Mouse (Mus musculus) adrenal gland, postnatal 25 days (tissue): Measurements from ENCODE around the gene Prim2. TPM values are rescaled to one million over a fixed set of nuclear protein-coding genes. Genes with fewer than 3 reads are reported as not detected.
A peak's percentile ranks its signal among the peaks of the same experiment; 100 is the strongest.

ENCODE experiments used
- DNase-seq: peaks from one replicate; pipeline ENCODE4 v3.0.0; 2021; ENCODE audit warnings: mixed read lengths
- long read RNA-seq: library from polyadenylated mRNA; stranded (forward); transcript quantifications from one replicate; pipeline ENCODE4 v2.0.0, GENCODE M21; 2021
- total RNA-seq: library from RNA; stranded (reverse); gene quantifications from 2 replicates; pipeline ENCODE4 v1.2.3, GENCODE M21; 2021

Prim2 gene
- total RNA-seq: 7.4 and 8.0 TPM in 2 replicates
- long read RNA-seq, partial matches to known transcripts: 0 of 3 reads
- long read RNA-seq, other reads (novel, unspliced or antisense): 1 of 3 reads

DNA sequence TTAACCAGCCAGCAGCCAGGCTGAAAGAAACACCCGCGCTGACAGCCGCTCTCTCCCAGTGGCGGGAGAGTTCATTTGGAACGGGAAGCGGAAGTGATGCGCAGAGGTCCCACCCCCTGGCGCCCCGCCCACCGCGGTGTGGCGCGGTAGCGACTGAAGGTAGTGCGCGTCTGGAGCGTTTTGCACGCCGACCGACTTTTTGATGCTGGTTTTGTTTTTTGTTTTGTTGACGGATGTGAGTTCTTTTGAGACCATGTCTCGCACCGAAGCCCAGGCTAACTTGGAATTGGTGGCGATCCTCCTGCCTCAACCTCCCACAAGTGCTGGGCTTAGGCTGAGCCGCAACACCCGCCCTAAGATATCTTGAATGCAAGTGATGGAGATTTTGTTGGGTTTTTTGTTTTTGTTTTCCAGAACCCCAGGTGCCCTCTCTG lies at the start of gene Prim2:
Prim2 (minus strand) TSS at position 88 of the 434 bp plus-strand sequence.
- peak; percentile 93 for DNase-seq

DNA sequence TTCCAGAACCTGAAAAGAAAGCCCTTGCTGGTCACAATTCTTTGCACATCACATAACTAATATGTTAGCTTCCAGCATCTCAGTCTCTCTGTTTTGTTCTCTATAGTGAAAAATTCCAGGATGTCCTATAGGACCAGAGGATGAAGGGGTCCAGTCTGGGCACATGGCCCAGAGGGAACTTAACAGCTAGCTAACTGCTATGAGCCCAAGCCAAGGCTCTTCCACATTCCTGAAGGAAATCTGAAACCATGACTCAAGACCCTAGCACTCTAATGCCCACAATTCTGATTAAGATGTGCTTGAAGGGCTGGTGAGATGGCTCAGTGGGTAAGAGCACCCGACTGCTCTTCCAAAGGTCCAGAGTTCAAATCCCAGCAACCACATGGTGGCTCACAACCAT lies 48.0 kb upstream of the Prim2 start:
- no peak for DNase-seq

DNA sequence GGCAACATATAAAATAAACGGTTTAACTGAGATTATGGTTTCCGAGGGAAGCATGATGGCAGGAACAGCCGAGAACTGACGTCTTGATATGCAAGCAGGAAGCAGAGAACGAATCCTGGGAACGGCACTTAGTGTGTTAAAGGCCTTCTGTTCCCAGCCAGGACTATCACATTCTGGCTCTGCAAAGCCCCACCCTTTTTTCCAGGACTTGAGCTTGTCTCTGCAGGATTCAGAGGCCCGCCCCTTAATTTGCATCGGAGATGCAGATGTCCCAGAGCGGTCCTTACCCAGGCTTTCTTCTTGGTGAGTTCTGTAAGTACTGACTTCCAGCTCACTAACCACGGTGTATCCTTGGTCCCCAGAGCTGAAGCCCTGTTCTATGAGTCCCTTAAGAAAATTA lies 45.2 kb upstream of the Prim2 start:
- DNase-seq: no peak

DNA sequence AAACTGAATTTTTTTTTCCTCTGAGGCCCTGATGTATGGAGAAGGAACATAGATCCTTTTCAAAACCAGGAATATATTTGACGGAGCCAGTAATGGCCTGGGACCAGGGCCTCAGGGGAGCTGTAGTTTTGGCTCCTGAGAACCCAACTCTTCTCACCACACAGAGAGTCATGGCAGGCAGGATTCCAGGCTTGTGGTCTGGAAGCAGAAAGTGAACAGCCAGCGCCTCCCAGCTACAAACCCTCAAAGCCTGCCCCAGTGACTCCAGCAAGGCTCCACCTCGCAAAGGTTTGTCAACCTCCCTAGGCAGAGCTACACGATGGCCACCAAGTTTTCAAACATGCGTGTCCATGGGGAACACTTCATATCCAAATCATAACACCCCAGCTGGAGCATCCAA lies 42.4 kb upstream of the Prim2 start:
- no peak for DNase-seq

DNA sequence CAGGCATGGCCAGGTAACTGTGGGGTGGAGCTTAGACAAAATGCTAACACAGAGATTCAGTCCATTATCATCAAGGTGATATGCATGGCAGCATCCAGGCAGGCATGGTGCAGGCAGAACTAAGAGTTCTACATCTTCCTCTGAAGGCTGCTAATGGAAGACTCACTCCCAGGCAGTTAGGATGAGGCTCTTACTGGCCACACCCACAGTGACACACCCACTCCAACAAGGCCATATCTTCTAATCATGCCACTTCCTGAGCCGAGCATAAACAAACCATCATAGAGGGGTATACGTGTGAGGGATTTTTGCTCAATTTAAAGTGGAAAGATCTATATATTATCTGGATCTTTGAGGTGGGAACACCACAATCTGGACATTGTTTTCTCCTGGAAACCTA lies 40.0 kb upstream of the Prim2 start:
- no peak for DNase-seq

DNA sequence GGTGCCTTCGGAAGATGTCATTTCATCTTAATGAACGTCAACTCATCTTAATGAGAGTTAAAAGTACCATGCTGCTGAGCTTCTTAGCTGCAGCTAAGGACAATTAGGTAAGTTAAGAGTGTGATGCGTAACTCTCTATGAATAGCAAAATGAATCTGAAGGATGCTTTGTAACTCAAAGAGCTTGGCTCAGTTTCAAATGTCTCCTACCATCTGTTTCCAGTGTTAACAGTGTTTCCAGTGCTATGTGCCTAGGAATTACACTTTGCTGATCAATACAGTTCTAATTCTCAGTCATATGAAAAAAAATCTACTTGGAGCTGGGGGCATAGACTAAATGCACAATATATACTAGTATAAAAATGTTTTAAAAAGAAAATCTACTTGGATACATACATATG lies 31.6 kb upstream of the Prim2 start:
- no peak for DNase-seq

DNA sequence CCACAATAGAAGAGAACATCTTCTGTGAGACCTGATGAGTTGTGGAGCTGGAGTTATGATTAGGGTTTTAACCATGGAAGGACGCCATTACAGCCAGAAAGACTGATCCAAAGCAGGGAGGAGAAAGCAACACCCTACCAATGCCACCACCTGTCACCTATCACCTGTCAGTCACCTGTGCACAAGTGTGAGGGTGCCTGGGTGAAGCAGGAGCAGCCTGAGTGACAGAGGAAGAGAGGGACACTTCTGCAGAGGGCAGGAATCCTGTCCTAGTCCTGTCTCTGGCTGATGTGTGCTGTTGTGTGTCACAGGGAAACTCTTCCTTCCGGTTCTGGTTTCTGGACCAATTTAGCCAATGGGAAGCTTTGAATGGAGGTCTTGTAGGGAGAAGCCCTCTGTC lies 26.4 kb upstream of the Prim2 start:
- no peak for DNase-seq

DNA sequence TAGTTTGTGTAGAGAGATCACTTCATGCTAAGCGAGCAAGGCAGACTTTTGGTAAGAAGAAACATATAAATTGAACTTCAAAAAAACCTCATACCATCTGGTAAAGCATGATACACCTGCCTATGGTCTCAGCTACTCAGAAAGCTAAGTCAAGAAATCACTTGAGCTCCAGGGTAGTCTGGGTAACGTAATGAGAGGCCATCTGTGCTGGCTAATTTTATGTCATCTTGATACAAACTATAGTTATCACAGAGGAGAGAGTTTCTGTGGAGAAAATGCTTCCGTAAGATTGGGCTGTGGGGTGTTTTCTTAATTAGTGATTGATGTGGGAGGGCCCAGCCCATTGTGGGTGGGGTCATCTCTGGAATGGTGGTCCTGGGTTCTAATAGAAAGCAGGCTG lies 24.3 kb upstream of the Prim2 start:
- DNase-seq: no peak

DNA sequence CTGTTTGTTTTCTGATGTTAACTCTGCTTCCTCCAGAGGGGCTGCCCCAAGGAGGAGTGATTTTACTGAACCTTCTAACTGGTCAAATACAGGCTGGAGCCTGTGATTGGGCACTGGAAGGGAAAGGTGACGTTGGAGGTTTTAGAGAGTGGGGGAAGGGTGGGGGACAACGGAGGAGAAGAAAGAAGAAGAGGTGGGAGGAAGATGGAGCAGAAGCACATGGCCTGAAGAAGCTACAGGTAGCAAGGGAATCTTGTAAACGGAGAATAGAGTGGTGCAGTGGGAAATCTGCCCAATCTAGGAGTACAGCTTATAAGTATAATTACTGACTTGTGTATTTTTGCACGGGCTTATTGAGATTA lies 20.5 kb upstream of the Prim2 start:
- no peak for DNase-seq

DNA sequence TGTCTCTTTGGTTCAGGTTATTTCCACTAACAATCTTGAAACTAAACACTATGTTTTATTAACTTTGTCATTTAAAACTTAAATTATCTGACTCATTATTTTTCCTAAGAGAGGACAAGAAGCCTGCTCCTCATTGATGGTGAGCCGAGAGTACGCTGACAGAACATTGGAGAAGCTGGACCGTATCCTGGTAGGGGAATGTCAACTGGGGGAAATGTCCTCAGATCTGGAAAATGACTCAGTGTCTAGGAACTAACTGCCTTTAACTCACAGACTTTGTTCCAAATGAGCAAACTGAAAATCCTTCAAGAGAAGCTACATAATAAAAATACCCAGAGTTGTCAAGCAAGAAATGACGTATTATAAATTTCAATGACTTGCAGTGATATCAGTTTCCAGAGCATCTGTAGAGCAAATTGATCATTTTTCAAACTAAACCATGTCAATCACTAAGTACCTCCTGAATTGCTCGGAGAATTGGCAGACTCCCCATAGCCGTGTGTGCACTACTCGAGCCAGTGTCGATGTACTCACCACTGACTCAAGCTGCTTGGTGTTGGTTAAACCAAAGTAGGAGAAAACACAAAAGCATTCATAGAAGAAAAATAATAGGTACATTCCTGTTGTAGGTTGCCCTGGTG lies 20.0 kb upstream of the Prim2 start:
- DNase-seq: no peak

DNA sequence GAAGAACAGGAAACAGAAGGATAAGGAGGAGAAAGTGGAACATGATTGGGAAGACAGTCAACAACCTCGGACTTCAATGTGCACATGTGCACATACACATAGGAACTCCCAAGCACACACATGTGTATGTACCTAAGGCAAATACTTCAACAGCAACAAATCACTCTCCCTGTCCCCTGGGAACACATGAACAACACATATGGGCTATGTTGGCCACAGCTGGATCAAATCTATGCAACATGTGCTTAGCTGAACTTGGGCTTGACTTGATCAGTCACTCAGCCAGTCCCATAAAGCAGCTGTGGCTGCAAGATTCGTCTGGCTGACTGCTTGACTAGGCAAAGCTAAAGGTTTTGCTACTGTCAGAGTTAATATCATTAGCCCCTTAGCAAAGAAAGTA lies 19.2 kb upstream of the Prim2 start:
- no peak for DNase-seq

DNA sequence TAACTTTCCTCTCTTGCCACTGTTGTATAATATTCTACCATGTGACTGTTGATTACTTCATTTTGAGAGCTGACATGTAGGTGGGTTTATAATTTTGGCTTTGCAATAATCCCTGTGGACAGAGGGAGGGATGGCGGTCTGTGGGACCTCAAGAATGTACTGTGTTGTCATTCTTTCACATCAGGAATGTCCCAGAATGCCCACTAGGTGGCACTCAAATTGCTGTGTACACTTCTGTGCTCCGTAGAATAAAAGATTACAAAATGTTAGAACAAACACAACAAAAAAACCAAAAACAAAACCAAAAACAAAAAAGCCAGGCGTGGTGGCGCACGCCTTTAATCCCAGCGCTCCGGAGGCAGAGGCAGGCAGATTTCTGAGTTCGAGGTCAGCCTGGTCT lies 14.9 kb upstream of the Prim2 start:
- DNase-seq: peak; percentile 10

DNA sequence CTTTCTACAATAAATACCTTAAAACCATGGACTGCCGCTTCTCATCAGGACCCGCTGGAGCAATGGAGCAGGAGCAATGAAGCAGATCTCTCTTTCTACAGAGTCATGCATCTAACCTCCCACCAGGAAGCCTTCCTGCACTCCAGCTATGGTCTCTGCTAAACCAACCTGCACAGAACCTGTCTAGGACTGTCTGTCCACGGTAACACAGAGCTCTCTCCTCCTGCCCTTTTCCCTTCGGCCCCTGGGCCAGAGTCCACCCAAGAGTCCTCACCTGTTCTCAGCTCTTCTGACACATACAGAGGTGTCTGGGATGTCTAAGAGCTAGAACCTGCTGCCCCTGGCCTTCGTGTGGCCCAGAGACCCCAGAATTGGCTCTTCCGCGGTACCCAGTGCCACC lies 11.3 kb upstream of the Prim2 start:
- no peak for DNase-seq

DNA sequence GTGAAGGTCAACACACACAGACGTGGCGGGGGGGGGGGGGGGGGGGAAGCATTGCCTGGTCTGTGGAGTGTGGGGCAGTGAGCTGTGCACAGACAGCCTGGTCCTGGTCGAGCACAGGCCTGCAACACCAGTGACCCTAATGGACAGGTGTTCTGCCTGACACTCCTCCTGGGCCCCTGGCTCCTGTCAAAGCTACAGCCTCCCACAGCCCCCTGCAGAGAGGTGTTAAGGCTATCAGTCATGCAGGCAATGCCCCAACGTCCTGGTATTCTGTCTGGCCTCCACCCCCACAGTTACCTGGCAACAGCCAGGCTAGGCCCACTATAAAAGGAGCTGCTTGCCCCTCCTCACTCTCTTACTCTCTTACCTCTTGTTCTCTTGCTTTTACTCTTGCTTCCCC lies 10.8 kb upstream of the Prim2 start:
- DNase-seq: no peak

DNA sequence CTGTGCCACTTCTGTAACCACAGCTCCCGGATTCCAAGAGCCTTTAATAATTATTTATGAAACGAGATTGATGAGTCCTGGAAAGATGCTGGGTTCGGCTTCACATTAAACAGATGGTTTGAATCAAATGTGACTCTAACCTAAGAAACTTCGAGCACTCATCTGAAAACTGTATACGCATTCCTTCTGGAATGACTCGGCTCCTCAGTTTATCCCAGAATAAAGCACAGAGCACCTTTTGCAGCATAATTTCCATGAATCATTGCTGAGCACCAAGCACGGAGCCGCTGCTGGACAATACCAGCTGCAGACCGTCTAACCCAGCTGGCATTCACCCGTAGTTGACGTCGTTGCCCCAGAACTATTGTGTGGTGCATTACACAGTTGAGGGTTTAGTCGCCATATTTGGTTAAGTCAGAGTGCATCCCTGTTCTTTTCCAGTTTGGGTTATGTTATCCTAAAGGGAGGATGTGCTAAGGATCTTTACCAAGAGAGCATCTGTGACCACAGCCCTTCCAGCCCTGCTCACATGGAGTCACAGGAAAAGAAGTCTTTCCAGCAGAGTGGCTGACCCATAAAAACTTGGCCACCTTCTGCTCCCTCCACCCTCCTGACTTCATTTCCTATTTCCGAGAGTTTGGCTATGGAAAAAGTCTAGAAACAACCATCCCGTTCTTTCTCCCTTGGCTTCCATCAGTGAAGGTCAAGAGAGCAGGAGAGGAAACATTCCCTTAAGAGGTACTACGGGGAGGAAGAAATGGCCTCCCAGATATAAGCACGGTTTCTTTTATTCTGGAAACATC lies 3.8 kb upstream of the Prim2 start:
- no peak for DNase-seq

DNA sequence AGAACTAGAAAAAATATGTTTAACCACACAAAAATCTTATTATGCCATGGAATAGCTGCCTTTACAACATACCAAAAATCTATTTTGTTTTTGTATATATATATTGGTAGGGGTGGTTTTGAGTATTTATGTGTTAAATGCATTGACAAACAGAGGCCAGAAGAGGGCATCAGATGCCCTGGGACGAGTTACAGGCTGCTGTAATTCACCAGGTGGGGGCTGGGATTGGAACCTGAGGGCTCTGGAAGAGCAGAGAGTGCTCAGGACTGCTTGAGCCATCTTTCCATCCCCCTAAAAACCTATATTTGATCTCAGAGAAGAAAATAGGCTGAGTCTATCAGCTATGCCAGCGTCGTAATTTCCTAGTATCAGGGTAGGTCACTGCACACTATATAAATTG lies 2.9 kb upstream of the Prim2 start:
- no peak for DNase-seq

DNA sequence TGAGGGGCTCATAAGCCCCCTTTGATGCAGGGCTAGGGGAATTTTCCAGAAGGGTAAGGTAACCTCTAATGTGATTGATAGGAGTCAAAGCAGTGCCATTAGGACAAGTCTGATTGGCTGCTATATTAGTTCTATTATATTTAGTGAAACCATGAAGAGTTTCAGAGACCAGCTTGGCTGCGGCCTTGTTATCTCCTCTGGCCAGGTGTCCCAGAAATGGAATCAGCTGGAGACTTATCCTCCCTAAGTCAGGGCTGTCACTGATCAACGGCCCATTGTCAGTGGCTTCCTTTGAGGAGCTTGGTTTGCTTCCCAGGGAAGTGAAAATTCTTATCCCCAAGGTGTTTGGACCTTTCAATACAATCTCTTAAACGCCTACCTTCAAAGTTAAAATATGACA lies 2.5 kb upstream of the Prim2 start:
- no peak for DNase-seq

DNA sequence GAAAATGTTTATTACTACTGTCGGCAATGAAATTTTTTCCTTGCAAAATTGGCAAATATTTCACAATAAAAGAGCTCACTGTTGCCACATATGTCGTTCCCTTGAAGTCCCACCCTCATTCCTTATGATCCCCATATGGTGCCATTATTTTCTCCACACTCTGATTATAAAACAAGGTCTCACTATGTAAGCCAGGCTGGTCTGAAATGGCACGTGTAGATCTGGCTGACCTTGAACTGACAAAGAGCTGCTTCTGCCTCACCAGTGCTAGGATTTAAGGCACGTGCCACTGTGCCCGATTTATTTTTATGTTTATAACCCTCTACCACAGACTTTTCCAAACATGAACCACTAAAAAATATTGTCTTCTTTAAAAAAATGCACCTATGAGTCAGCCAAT lies 1.8 kb upstream of the Prim2 start:
- no peak for DNase-seq

DNA sequence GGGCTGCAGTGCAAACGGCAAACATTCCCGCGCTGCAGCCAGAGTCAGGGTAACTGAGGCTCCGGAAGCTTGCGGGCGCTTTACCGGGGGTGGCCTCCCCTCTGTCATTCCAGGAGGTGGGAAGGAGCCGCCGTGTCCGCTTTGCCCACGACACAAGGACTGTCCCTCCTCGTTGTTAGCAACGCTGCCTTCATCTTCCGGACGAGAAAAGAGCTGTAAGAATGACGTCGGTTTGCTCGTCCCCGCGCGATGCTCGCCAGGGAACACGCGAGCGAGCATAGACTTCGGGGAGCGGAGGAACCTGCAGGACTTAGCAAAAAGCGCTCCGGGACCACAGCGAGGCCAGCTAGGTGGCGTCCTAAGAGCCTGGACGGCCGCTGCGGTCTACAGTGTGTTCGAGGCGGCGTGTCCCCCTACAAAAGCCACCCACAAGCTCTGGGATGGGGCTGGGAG lies 595 bp upstream of the Prim2 start:
- peak; percentile 60 for DNase-seq

DNA sequence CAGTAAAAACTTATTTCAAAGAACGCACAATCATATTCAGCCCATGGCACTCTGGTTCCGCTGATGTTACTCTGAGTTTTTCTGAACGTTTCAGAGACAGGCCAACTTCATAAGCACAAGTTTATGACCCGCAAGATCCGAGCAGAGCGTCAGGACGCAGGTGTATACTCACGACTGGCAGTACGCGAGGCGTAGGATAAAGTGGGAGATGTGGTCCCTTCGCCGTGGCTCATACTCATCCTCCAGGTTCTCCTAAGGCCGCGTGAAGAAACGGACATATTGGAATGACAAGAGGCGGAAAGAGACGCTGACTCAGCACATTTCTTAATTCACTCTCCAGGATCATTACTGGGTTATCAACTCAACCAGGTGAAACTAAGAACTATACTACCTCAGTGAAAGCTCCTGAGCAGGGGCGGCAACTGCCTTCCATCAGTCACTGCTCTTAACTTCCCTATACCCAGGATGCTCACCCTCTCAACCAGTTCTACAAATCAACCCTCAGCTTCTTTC lies 5.9 kb downstream of the Prim2 start:
- no peak for DNase-seq

DNA sequence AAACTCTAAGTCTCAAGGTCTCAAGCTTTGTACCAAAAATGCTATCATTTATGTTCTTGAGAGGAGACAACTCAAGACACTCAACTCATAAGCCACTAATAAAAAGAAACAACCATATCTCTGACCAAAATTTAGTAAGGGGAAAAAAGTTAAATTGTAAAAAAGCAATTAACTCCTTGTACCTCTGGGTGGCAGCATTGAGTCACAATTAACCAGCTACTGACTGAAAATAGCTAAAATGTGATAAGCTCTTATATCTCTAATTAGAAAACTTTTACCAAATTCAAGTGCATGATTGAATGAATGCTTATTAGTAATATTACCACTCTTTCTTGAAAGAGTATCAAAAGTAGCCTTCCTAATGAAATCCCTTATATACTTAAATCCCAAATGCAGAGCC lies 6.4 kb downstream of the Prim2 start:
- DNase-seq: no peak

DNA sequence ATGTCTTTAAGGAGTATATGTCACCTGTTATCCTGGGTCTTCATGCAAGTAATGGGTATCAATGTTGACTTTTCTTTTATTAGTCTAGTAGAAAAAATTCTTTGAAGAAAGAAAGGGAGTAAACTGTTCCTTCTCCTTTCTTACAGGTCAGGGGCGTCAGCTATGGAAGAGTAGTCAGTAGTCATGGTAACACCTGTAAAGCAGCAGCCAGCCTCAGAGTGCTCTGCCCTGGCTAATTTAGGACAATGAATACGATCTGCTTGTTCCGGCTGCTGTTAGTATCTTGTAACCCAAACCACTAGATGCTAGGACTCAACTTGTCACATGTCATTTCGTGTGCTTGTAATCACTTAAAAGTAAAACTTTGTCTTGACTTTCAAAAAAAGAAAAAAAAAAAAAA lies 11.3 kb downstream of the Prim2 start:
- DNase-seq: no peak

DNA sequence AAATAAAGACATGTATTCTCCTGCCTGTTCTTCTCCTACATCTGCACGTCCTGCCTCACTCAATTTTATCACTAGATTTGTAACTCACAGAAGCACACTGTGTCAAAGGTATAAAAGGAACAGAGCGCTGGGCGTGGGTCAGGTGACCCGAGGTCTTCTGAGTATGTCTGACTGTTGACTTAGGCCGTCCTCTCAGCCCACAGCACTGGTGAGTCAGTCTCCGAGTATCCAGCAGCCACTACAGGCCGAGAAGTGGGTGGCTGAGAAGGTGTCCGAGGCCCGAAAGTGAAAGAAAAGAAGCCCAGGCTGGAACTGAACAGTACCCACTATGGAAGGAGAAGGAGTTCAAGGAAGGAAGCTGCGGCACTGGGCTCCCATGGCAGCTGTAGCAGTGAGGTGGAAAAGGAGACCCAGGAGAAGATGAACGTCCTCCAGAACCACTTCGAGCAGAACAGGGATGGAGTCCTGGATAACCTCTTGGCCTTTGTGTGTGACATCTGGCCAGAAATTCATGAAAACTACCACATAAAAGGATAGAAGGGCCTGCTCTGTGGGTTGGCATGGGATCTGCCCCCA lies 11.9 kb downstream of the Prim2 start:
- DNase-seq: no peak
